Mouse (Mus musculus): Measurements from ENCODE around the gene Snta1.

DNA sequence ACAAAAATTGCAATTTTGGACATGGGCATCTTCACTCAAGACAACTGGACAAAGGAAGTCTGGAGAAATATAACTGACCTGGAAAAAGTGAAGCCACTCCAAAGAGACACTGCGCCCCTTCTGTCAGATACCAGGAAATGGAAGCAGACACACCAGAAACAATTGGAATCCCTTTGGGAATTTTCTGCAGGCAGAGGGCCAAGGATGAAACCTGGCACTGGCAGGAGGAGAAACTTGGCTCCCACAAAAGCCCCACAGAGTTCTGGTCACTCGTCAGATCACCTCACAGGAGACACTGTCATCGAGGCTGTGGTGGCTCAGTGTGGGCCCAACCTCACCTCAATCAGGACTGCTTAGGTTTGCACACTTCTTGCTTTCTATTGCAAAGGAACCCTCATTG lies 13.3 kb downstream of the Snta1 start:
- TF ChIP-seq GATA1 (IDR thresholded peaks at IDR 0.05; ENCODE audit: borderline replicate concordance, low read length) (no peak), FLI1 (IDR thresholded peaks at IDR 0.05; ENCODE audit: low read length) (no peak)
